Mouse (Mus musculus) lung, postnatal 25 days (tissue): ENCODE data around the gene Tmem202.

Experiments
- DNase-seq: peaks from one replicate; pipeline ENCODE4 v3.0.0; 2022; ENCODE audit warnings: low spot score

Gene Tmem202

DNA sequence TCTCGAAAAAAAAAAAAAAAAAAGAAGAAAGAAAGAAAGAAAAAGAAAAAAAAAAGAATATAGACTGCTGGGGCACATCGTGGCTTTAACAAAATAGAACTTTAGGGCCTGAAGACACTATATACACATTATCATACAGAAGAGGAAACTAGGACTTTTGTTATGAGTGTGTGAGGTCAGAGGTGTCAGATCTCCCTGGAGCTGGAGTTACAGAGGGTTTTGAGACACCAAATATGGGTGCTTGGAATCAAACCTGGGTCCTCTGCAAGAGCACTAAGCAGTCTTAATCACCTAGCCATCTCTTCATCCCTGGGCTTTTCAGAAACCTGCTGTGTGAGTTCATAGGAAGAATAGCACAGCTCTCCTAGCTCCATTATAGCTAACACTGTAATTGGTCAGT is 6.2 kb downstream of the Tmem202 start:
- DNase-seq = no peak

DNA sequence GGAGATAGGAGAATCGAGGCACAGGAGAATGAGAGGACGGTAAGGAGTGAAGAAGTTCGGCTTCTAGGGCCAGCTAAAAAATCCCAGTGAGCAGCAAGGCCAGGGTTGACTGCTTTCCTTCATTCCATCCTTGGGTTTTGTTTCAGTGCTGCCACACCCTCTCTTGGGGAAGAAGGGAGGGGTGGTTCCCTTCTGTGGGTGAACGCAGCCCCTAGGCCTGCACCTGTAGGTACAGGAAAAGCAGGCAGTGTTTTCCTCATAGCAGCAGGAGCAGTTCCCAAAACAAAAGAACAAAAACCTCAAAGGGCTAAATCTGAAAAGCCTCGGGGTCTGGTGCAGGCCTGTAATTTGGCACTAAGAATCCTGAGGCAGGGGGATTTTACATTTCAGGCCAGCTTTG is 8.0 kb downstream of the Tmem202 start:
- no peak for DNase-seq

DNA sequence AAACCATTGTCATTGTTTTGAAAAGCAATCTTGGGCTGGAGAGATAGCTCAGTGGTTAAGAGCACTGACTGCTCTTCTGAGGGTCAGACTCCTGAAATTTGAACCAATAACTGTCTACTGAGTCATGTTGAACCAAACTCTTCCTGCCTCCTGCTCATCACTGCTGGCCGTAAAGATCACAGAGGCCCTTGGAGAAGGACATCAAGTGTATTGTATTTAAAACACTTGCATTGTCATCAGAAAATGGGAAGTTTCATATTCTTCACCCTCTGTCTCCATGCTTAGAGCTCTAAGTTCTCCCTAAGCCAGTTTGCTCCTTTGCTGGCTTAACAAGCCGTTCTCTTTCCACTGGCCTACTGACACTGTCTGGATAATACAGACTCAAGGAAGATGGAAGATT is 11.4 kb downstream of the Tmem202 start:
- DNase-seq = no peak

DNA sequence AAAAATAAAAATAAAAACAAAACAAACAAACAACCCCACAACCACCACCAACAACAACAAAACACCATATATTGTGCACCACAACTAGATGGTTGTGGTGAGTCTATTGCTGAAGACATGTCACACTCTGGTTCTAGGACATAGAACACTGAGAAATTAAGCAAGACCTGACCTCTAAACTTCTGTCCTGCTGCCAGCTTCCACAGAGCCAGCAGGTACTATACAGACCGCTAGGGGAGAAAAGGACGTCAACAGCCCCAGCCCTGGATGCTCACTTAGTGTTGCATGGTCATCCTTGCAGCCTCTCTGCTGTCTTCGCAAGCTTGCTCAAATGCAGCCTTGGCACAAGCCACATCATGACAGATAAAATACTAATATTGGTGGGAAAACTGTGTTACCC is 12.1 kb downstream of the Tmem202 start:
- DNase-seq = no peak

DNA sequence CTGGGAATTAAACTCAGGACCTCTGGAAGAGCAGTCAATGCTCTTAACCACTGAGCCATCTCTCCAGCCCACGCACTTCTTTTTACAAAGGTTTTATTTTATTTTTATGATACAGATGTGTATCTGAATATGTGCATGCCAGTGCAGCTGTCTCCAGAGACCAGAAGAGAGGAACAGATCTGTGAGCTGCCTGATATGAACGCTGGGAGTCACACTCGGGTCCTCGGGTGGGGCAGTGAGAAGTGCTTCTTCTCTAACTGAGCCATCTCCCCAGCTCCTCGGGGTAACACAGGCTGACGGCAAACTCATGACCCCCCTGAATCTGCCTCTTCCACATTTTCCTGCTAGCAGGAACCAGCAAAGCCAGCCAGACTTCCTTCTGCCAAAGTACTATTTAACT is 12.9 kb downstream of the Tmem202 start:
- DNase-seq = no peak

DNA sequence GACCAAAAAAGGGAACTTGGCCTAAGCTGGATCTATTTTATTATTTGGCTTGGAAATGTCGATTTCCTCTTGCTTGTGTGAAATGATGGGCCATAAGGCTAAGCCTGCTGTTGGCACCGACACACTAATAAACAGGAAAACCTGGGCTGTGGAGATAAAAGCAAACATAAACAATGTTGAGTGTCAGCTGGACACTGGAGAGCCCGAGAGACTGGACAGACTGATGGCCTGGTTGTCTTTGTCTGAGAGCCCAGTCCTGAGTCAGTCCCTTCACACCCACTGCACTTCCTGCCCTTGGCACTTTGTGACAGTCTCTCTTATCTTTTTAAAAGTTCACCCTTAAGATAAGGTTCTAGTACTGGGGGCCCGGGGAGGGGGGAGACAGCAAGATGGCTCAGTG is 16.7 kb downstream of the Tmem202 start:
- peak; percentile 70 for DNase-seq

DNA sequence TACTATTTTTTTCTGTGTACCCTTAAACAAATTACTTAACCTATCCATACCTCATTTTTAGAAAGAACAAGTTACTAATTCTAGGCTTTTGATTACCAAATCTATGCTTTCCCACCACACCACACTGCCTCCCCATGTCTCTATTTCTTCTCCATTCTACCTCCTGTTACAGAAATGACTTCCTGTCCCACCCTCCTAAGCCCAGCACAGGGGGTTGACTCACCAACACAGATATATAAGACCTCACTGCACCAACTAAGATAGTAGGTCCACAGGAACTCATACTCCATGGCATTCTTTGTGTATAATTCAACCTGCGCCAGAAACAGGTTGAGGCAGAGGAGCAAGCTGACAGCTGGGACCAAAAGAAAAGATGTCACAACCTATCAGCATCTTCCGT is 20.3 kb downstream of the Tmem202 start:
- no peak for DNase-seq

DNA sequence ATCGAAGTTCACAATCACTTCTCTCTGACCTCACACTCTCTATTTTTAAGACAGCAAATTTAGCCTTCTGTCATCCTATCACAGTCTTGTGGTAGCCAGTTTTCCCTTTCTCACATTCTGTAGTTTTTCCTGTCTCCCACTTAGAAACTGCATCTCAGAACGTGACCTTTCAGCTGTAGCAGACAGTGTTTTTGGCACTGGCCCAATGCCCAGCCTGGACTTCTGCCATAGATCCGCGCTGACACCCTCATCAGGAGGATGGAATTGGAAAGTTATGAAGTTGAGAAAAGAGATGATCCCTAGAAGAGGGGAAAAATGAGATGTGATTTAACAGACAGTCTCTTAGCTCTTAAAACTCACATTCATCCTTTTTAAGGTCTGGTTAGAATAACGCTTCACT is 20.7 kb downstream of the Tmem202 start:
- no peak for DNase-seq

DNA sequence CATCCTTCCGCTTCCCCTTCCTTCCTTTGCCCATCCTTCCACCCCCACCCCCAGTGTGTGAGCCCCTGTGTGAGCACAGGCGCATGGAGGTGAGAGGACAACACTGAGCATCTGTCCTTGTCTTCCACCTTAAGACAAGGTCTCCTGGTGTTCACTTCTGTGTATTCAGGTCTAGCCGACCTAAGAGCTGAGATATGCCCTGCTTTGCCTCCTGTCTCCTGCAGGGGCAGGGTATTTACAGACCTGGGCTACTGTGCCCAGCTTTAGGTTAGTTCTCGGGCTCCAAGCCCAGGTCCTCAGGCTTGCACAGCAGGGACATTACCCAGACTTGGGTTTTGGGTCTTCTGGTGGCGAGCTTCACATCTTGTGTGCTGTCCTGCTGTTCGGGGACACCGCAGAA is 22.5 kb downstream of the Tmem202 start:
- no peak for DNase-seq

DNA sequence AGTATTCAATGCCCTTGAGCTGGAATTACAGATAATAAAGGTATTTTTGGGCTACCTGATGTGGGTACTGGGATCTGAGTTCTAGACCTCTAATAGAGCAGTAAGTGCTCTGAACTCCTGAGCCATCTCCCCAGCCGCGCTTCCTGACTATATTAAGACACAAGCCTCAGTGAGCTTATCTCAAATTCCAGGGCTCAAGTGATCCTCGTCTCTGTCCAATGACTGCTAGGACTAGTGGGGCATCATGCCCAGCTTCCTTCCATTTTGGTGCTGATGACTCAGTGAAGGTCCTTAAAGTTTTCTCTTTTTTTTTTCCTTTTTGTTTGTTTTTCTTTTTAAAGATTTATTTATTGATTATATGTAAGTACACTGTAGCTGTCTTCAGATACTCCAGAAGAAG is 24.6 kb downstream of the Tmem202 start:
- no peak for DNase-seq

DNA sequence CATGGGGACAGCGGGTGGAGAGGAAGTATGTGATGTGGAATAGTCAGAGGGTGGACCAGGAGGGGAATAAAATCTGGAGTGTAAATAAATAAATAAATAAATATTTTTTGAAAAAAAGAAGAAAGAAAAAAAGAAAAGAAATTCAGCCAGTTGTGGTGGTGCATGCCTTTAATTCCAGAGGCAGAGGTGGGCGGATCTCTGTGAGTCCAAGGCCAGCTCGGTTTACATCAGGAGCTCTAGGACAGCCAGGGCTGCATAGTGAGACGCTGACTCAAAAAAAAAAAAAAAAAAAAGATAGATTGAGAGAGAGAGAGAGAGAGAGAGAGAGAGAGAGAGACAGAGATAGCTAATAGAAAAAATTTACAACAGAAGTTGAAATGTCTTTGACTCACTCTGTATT is 27.3 kb downstream of the Tmem202 start:
- no peak for DNase-seq

DNA sequence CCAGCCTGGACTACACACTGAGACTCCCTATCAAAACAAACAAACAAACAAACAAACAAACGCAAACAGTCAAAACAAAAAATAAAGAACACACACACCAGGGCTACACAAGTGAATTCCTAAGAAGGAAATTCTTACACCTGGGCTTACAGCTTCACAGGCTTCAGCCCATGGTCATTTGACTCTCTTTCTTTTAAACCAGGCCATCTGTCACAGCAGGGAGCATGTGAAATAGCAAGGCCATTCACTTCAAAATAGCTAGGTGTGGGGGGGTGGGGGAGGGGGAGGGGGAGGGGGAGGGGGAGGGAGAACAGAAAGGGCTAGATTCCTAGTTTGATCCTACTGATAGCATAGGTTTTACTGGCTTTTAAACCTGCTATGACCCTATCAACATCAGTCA is 31.5 kb downstream of the Tmem202 start:
- no peak for DNase-seq

DNA sequence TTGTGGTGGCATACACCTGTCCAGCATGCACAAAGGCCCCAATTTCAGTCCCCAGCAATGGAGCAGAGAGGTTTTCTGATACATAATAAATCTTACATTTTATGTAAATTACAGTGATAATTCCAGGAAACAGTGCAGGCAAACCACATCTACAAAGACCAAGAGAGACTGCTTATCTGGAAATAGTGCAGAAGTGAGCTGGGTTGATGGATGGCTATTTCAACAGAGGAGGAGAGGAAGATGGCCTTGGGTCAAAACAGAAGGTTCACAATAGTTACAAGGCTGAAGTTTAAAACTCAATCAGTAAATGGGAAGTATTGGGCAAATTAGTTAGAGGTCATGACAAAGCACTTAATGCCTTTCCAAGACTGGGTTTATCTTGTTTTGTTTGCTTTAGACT is 52.3 kb downstream of the Tmem202 start:
- DNase-seq = no peak

DNA sequence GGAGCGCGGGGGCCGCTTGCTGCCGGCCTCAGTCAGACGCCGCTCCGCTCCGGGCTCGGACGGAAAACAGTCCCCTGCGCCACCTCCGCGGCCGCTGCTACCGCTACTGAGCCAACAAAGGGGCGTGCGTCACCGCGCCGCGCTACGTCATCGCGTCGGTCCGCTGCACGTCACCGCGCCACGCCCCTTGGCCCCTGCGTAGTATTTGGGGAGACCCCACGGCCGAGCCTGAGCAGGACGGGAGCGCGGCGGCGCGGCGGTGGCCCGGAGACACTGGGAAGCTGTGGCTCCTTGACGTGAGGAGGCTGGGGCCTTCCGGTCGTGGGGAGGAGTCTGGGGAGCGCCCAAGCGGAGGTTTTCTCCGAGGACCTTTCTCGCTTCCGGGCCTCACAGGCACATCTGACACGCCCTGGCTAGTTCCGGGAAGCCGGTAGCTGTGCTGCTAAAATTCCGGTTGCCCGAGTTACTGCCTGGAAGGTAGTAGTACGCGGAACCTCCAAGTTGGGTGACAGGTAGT is 53.0 kb downstream of the Tmem202 start, which contains the start of gene Arih1:
Gene Arih1 (minus strand): TSS at position 70 of the 517 bp plus-strand sequence.
- DNase-seq = peak; percentile 98

DNA sequence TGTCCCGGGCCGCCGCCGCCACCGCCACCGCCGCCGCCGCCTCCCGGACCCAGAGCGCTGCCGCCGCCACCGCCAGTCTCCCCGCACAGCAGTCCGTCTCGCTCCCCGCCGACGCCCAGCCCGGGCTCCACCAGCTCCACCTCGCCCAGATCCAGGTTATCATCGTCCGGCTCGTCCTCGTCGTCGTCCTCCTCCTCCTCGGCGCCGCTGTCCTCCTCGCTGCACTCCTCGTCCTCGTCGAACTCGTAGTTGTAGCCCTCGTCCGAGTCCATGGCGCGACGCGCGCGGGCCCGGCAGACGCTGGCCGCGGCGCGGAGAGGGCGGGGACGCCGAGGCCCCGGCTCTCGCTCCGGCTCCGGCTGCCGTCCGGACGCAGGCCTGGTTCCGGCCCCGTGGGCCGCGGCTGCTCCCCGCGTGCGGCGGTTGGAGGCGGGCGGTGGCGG is 53.5 kb downstream of the Tmem202 start:
- DNase-seq = peak; percentile 29

DNA sequence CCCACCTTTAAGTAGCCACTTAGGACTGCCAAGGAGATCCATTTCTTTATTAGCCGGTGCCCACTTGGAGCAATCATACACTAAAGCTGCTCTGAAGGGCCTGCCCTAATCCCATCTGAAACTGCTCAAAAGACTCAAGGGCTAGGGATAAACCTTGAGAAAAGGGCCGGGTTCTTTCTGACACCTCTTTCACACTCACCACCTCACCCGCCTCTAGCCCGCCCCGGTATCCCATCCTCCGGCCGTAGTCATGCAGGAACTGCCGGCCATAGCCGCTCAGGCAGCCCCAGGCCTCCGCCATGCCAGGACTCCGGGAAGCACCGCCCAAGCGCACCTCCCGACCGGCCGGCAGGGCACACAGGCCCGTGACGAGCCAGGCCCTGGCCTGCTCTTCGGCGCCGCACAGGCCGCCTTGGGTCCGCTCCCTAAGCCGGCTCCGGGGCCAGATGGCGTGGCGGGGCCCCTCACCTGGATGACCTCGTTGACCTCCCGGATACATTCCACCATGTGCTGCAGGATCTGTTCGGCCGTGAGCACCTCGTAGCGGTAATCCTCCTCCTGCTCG is 54.1 kb downstream of the Tmem202 start:
- DNase-seq = peak; percentile 59

DNA sequence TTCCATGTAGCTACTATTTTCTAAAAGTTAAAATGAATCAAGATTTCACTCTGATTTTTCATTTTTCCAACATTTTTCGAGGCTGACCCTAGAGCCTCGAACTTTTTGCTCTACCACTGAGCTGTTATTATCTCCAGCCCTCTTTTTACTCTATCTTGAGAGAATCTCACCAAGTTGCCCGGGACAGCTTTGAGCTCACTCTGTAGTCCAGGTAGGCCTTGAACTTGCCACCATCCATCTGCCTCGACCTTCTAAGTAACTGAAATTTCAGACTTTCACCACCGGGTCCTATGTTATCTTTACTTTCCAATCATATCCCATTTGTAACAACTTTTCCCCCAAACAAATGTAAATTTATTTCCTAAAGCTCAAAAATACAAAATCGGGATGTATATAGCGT is 54.9 kb downstream of the Tmem202 start:
- DNase-seq = no peak

DNA sequence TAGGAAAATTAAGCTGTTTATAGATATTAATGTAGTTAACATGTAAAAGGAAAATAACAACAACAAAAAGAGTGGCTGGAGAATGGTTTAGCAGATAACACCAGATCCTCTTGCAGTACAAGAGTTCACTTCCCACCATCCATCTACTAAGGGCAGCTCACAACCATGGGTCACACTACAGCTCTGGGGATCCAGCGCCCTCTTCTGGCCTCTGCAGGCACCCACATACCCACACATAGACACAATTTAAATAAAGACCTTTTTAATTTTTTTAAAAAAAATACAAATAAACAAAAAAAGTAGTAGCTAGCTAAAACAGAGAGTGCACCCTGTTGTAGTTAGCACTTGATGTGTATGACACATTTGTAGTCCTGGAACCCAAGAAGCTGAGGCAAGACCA is 57.2 kb downstream of the Tmem202 start:
- DNase-seq = peak; percentile 33

DNA sequence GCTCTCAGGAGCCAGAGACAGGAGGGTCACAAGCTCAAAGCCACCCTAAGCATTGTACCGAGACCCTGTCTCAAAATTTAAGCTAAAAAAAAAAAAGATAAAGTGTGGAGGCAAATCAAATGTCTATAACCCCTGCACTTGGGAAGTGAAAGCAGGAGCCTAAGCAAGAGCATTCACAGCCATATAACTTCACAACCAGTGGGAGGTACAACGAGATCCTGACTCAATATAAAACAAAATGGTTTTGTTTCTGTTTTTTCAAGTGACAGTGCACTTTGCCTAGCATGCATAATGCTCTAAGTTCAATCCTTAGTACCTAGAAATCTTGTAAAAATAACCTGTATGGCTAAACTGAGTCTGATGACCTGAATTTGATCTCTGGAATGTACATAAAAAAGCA is 63.0 kb downstream of the Tmem202 start:
- no peak for DNase-seq

DNA sequence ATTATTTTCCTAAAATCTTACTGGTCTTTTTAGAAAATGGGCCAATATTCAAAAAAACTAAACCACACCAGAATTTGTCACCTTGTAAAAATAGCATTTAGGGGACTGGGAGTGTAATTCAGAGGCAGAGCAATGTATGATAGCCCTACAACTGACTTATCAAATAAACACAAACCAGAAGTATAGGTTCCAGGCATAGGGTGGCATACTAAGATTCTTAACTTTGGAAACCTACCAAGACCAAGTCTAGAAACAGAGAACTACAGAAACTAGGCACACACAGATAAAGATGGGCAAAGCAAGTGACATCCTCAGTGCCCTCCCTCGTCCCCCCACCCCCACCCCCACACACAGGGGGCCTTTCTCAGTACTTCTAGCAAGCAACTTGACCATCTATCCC is 64.8 kb downstream of the Tmem202 start:
- no peak for DNase-seq

DNA sequence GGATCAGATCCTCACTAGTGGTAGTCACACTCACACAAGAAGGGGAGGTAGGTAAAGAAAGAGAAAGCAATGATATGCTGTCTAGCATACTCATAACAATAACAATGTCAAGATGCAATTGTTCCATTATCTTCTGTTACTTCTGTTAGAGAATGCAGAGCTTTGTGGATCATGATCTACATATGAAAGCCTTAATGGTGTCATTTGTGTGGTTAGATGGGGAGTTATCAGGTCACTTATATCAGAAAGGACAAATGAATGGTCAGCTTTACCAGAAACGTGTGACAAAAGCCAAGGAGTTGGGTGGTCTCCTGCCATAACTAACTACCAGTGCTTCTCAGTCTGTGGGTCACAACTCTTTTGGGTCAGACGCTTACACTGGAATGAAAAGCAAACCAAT is 66.5 kb downstream of the Tmem202 start:
- no peak for DNase-seq

DNA sequence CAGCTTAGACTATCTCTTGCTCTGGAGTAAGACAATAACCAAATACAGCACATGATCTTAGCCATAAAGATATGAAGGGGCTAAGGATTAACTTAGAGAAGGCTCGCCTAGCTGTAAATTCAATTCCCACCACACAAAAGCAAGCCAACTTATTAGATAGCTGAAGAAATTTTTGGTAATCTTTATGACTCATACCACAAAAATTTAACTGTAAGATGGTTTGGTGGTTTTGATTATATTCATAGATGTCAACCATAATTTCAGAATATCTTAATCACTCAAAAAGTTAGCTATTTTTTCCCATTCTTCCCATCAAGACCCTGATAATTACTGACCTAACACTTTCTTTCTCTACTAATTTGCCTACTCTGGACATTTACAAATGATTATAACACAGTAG is 70.2 kb downstream of the Tmem202 start:
- no peak for DNase-seq
